Mouse (Mus musculus): Measurements from ENCODE around the gene Timm44. TPM values are rescaled to one million over a fixed set of nuclear protein-coding genes. Genes with fewer than 3 reads are reported as not detected.

Gene Timm44
- 72.5 and 78.8 TPM in 2 replicates for total RNA-seq (2012; rRNA removed)

DNA sequence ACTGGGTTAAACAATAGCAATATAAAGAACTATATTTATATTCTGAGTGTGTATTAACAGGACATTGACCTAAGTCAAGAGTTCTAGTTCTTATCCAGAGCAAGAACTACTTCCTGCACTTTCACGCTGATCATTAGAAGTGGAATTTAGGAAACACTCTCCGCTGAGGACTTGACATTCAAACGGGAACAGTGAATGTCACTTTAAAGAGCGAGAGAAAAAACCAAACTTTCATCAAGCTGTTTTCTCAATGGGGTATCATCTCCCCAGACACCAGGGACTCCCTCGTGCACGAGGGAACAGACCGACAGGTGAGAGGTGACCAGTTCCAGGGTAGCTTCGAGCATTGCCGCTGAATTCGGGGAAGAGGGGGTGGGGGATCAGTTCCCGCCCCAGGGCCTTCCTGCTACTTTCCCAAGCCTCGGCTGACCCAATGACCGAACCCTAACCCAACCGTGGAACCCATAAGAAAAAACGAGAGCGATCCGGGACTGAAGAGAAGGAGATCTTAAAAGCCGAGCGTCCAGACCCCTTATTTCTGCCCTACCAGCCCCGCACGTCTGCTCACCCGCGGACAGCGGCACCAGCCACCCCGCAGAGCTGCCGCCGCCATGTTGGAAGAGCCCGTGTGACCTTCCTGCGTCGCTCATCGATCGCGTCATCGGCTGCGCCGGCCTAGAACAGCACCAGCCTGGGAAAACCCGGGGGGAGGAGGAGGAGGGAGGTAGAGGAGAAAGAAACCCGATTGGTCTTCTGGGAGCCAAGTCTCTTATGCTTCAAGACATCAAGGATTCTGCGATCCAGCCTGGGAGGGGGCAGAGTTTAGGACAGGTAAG, at the start of gene Timm44:
Gene Timm44, minus strand, starts transcription at position 639 of the 836 bp plus-strand sequence.
- peak; percentile 96 for DNase-seq (ENCODE audit: low read depth, low spot score)
- in situ Hi-C loops (cut with MboI; ENCODE audit: low sequenced_read_pairs in 2 of 2, unreplicated experiment in 2 of 2), result no loop called here
- Histone ChIP-seq H3K4me1 (ENCODE audit: control insufficient read depth in 2 of 2, insufficient read depth in 2 of 2, low read length in 2 of 2, poor library complexity in 1 of 2) (peaks cover 0 to 5% of the 10 kb centered on the region in 2 experiments; a peak in 2 of 4 replicates), H3K9me3 (ENCODE audit: control insufficient read depth, insufficient read depth, low read depth, low read length) (no peaks in the 10 kb centered on the region), H3K36me3 (ENCODE audit: control insufficient read depth, insufficient read depth, low read length, poor library complexity, severe bottlenecking) (peaks cover 10% of the 10 kb centered on the region), H3K9ac (ENCODE audit: insufficient read depth, low read depth, low read length, poor library complexity, severe bottlenecking) (peak within 1 kb of the TSS; percentile 90), H3K27ac (ENCODE audit: insufficient read depth, low read depth, low read length, poor library complexity, severe bottlenecking) (no peak within 1 kb of the TSS; the same call in 1 of the 2 replicates), H3K4me3 (ENCODE audit: insufficient read depth in 1 of 2, low read depth in 1 of 2, low read length in 2 of 2, poor library complexity in 1 of 2, severe bottlenecking in 1 of 2) (peak within 1 kb of the TSS; percentile 84 to 92)
- no peak for TF ChIP-seq CHD2 (IDR thresholded peaks at IDR 0.05; ENCODE audit: low read depth, low read length)
- TF ChIP-seq HCFC1 (IDR thresholded peaks at IDR 0.05; ENCODE audit: borderline replicate concordance, insufficient read depth, low read length), result peak; percentile 85
- 0 out of 2 replicates have a peak, but pooled peaks have one; percentile 7 for TF ChIP-seq ZNF384 (IDR thresholded peaks at IDR 0.05; ENCODE audit: low read depth, low read length)

GRCm38 (mm10) chr8:4324983-4325750, 49.5 kb upstream of the Timm44 start, which contains the start of the genes Ccl25 and Elavl1:
Ccl25 (plus strand) TSS chr8:4325210.
Elavl1 (minus strand) TSS chr8:4325413.
- peaks cover 16% of the 10 kb centered on the region for H3K36me3 ChIP-seq (ENCODE audit: control insufficient read depth, insufficient read depth, low read length, poor library complexity, severe bottlenecking)
- DNase-seq (ENCODE audit: low read depth, low spot score), result peak; percentile 78
- no peaks in the 10 kb centered on the region for H3K9me3 ChIP-seq (ENCODE audit: control insufficient read depth, insufficient read depth, low read depth, low read length)
- H3K27ac ChIP-seq (ENCODE audit: insufficient read depth, low read depth, low read length, poor library complexity, severe bottlenecking), result peak within 1 kb of the TSS; percentile 16
- in situ Hi-C loops (cut with MboI; ENCODE audit: low sequenced_read_pairs in 2 of 2, unreplicated experiment in 2 of 2), result no loop called here
- TF ChIP-seq MAFK (IDR thresholded peaks at IDR 0.05; ENCODE audit: insufficient read depth, low read depth, low read length), result no peak
- TF ChIP-seq CHD2 (IDR thresholded peaks at IDR 0.05; ENCODE audit: low read depth, low read length), result peak; percentile 87
- peak within 1 kb of the TSS; percentile 91 for H3K9ac ChIP-seq (ENCODE audit: insufficient read depth, low read depth, low read length, poor library complexity, severe bottlenecking)
- H3K4me3 ChIP-seq (ENCODE audit: insufficient read depth in 1 of 2, low read depth in 1 of 2, low read length in 2 of 2, poor library complexity in 1 of 2, severe bottlenecking in 1 of 2), result peak within 1 kb of the TSS; percentile 90 to 99
- 0 out of 4 replicates have a peak, but pooled peaks cover 2 to 3% of the 10 kb centered on the region in 2 experiments for H3K4me1 ChIP-seq (ENCODE audit: control insufficient read depth in 2 of 2, insufficient read depth in 2 of 2, low read length in 2 of 2, poor library complexity in 1 of 2)

DNA sequence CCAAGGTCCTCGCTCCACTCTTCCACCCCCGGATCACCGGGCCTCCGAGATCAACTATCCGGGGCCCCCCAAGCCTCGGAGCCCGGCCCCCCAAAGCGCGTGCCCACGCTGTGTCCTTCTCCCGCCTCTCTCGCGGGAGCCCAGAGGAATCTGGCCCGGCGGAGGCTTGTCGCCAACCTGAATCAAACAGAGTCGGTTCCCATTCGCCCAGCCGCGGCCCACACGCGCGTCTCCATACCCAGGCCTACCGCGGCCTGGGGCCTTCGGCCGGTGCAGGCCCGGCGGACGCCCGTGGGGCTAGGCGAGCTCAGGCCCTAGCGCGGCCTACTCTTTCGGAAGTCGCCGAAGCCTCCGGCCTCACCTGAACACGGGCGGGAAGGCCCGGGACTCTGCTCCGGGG, 48.8 kb upstream of the Timm44 start:
- Histone ChIP-seq H3K4me1 (ENCODE audit: control insufficient read depth in 2 of 2, insufficient read depth in 2 of 2, low read length in 2 of 2, poor library complexity in 1 of 2) (0 out of 4 replicates have a peak, but pooled peaks cover 2 to 3% of the 10 kb centered on the region in 2 experiments), H3K4me3 (ENCODE audit: insufficient read depth in 1 of 2, low read depth in 1 of 2, low read length in 2 of 2, poor library complexity in 1 of 2, severe bottlenecking in 1 of 2) (peak overlapping the region; percentile 90 to 97), H3K9me3 (ENCODE audit: control insufficient read depth, insufficient read depth, low read depth, low read length) (no peaks in the 10 kb centered on the region), H3K9ac (ENCODE audit: insufficient read depth, low read depth, low read length, poor library complexity, severe bottlenecking) (peak overlapping the region; percentile 91), H3K27ac (ENCODE audit: insufficient read depth, low read depth, low read length, poor library complexity, severe bottlenecking) (peak overlapping the region; percentile 16), H3K36me3 (ENCODE audit: control insufficient read depth, insufficient read depth, low read length, poor library complexity, severe bottlenecking) (peaks cover 16% of the 10 kb centered on the region)
- DNase-seq (ENCODE audit: low read depth, low spot score), result no peak
- in situ Hi-C loops (cut with MboI; ENCODE audit: low sequenced_read_pairs in 2 of 2, unreplicated experiment in 2 of 2), result no loop called here
- TF ChIP-seq MAFK (IDR thresholded peaks at IDR 0.05; ENCODE audit: insufficient read depth, low read depth, low read length), result no peak
- TF ChIP-seq HCFC1 (IDR thresholded peaks at IDR 0.05; ENCODE audit: borderline replicate concordance, insufficient read depth, low read length), result no peak
- TF ChIP-seq ZNF384 (IDR thresholded peaks at IDR 0.05; ENCODE audit: low read depth, low read length), result no peak
- peak; percentile 40; the same call in 1 of the 2 replicates for TF ChIP-seq CHD2 (IDR thresholded peaks at IDR 0.05; ENCODE audit: low read depth, low read length)
- no peak for TF ChIP-seq ZC3H11A (IDR thresholded peaks at IDR 0.05; ENCODE audit: borderline replicate concordance, low read depth, low read length)

GRCm38 (mm10) chr8:4323917-4324316, 48.2 kb upstream of the Timm44 start:
- TF ChIP-seq MAFK (IDR thresholded peaks at IDR 0.05; ENCODE audit: insufficient read depth, low read depth, low read length) (no peak), ZC3H11A (IDR thresholded peaks at IDR 0.05; ENCODE audit: borderline replicate concordance, low read depth, low read length) (no peak), ZNF384 (IDR thresholded peaks at IDR 0.05; ENCODE audit: low read depth, low read length) (no peak), CHD2 (IDR thresholded peaks at IDR 0.05; ENCODE audit: low read depth, low read length) (no peak), HCFC1 (IDR thresholded peaks at IDR 0.05; ENCODE audit: borderline replicate concordance, insufficient read depth, low read length) (no peak)
- 0 out of 4 replicates have a peak, but pooled peaks cover 2 to 3% of the 10 kb centered on the region in 2 experiments for H3K4me1 ChIP-seq (ENCODE audit: control insufficient read depth in 2 of 2, insufficient read depth in 2 of 2, low read length in 2 of 2, poor library complexity in 1 of 2)
- H3K9me3 ChIP-seq (ENCODE audit: control insufficient read depth, insufficient read depth, low read depth, low read length), result no peaks in the 10 kb centered on the region
- peak overlapping the region; percentile 90 to 97 for H3K4me3 ChIP-seq (ENCODE audit: insufficient read depth in 1 of 2, low read depth in 1 of 2, low read length in 2 of 2, poor library complexity in 1 of 2, severe bottlenecking in 1 of 2)
- no peak overlapping the region for H3K27ac ChIP-seq (ENCODE audit: insufficient read depth, low read depth, low read length, poor library complexity, severe bottlenecking)
- peak overlapping the region; percentile 40; the same call in 1 of the 2 replicates for H3K9ac ChIP-seq (ENCODE audit: insufficient read depth, low read depth, low read length, poor library complexity, severe bottlenecking)
- in situ Hi-C loops (cut with MboI; ENCODE audit: low sequenced_read_pairs in 2 of 2, unreplicated experiment in 2 of 2), result no loop called here
- DNase-seq (ENCODE audit: low read depth, low spot score), result no peak
- H3K36me3 ChIP-seq (ENCODE audit: control insufficient read depth, insufficient read depth, low read length, poor library complexity, severe bottlenecking), result peaks cover 16% of the 10 kb centered on the region
